Mouse (Mus musculus) erythroblast, adult 5-6 weeks (primary cell): ENCODE measurements around the gene Vezt. TPM values are rescaled to one million over a fixed set of nuclear protein-coding genes. Genes with fewer than 3 reads are reported as not detected.

Source experiments
- ATAC-seq: replicated peaks from 2 replicates; pipeline ENCODE4 v1.8.0; 2016; ENCODE audit warnings: moderate number of reproducible peaks, mild to moderate bottlenecking, moderate TSS enrichment, inconsistent platforms; ENCODE audit not compliant: poor library complexity, low FRiP score, severe bottlenecking
- total RNA-seq, 2 experiments: library from RNA; stranded (forward) in 1 of 2; stranded (reverse) in 1 of 2; fragments of 150-400 nt in 1 of 2; fragments of 200-764, 138-1000 nt in 1 of 2; gene quantifications; 2 replicates each; pipeline versions ENCODE4 v1.2.3 to v1.2.4; 2015 to 2017; ENCODE audit warnings: low replicate concordance in 2 of 2

Vezt gene
- total RNA-seq, 2 experiments from 2014 or later = 19.5 to 25.6 TPM

DNA sequence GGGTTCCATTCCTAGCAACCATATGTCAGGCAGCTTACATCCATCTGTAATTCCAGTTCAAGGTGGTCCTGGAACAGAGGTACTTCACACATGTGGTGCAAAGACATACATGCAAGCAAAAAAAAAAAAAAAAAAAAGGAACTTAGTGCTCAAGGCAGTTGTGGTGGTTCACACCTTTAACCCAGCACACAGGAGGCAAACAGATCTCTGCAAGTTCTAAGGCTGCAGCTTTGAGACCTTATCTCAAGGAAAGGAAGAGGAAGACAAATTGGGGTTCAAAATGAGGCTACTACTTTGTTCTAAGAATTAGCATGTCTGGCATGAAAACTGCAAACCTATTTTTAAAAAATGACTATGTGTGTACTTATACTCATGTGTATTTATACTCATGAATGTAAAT lies 50.3 kb downstream of the Vezt start:
- no peak for ATAC-seq

DNA sequence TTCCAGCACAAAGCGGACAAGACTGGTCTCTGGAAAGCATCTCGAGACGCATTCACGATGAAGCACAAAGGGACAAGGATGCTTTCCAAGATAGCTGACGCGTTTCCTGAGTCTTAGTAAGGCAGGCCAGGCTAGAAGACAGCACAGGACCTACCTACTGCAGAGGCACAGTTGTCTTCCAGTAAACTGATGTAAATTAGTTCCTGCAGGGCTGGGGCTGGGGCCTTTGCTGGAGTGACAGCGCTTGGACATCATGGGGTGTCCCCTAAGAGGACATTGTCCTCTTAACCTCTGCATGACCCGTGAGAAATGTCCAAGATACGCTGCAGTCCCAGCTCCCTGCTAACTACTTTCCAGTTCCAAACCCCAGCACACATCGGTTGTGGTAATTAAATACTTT lies 66.3 kb downstream of the Vezt start:
- ATAC-seq = no peak

DNA sequence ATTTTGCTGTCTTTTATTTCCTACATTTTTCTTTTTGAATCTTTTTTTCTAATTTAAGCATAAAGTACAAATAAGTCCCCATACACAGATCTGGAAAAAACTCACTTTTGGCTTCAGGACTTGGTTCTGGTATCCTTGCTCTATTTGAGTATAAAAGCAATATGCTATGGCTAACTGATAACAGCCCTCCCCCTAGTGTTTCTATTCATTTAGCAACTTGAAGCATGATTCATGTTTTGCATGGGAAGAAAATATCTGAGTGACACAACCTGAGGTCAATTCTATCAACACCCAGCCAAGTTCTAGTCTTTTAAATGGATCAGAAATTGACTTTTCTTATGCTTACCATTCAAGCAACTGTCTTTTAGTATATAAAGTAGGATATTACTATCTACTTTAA lies 68.1 kb downstream of the Vezt start:
- no peak for ATAC-seq

DNA sequence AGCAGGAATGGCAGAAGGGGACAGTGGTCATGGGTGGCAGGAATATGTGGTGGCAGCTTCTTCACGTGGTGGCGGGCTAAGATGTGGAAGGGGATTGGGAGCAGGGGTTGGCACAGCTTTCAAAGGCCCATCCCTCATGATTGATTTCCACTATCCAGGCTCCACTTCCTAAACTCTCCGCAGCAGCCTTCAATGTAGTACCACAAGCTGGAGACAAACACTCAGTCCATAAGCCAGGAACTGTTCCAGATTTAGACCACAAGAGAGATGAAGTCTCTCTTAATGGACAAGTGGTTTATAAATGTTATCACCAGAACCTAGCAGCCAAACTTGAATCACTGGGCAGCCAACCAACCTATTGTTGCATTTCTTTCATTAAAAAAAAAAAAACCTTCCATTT lies 81.6 kb downstream of the Vezt start:
- no peak for ATAC-seq

DNA sequence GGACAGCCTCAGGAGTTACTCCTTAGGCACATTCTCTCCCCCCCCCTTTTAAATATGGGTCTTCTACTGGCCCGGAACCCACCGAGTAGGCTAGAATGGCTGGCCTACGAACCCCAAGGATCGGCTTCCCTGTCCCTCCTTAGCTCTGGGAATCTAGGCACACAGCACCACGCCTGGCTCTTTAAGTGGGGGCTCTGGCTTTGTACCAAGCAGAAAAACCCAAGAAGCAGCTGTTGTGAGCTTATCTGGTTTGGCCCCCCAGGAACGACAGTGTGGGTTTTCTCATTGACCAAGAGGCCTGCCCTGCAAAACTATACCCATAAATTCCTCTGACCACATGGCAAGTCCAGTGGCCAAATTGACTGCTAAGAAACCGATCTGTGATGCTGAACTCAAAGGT lies 82.1 kb downstream of the Vezt start:
- ATAC-seq = no peak

- ATAC-seq = no peak
Observed at GRCm38 (mm10) chr10:93950991-93951390, 84.6 kb downstream of the Vezt start.

DNA sequence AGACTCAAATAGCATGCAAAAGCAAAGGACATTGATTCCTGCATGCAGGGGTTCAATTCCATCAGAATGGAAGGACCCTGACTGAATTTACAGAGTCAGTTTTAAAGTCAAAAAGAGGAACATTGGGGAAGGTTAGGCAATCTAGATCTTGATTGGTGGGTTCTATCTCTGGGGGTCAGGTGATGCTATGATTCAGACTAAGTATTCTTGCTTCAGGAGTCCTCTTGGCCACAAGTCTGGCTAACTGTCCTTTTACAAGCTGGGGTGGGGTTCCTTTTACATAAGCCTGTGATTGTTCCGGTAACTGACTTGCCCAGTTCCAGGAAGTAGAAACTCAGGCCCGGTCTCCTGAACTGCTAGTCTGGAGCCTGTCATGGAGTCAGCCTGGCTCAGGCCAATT lies 85.7 kb downstream of the Vezt start:
- ATAC-seq = no peak

GRCm38 (mm10) chr10:93945843-93946499 lies 89.6 kb downstream of the Vezt start:
- no peak for ATAC-seq

DNA sequence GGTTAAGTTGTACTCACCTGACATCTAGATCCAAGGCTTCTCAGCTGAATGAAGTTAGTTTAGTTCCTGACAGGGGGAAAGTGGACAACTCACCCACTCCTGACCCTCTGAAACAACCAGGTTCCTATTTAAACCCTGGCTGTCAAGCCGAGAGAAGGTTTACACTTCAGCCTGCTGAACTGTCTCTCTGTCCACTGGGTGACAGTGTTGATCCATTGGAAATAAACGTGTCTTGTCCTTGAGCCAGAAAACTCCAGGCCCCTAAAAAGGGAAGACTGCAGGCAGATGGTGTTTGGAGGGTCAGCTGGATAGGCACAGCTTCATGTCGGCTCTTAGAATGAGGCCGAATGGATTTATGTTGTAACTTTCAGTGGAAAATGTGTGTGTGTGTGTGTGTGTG lies 90.3 kb downstream of the Vezt start:
- ATAC-seq = no peak

GRCm38 (mm10) chr10:93944241-93944640 lies 91.4 kb downstream of the Vezt start:
- no peak for ATAC-seq

DNA sequence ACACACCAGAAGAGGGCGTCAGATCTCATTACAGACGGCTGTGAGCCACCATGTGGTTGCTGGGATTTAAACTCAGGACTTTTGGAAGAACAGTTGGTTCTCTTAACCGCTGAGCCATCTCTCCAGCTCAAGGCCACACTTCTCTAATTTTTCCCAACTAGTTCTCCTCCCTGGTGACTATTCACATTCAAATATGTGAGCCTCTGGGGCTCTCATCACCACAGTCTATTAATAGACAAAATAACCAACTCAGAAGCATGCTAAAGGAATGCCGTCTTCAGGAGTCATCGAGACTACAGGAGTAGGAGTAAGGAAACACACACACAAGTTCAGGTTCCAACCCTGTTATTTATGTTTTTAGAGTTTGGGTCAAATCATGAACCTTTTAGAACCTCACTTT lies 95.3 kb downstream of the Vezt start:
- ATAC-seq = no peak

- ATAC-seq = no peak
Observed at GRCm38 (mm10) chr10:93939676-93940075, 95.9 kb downstream of the Vezt start.

DNA sequence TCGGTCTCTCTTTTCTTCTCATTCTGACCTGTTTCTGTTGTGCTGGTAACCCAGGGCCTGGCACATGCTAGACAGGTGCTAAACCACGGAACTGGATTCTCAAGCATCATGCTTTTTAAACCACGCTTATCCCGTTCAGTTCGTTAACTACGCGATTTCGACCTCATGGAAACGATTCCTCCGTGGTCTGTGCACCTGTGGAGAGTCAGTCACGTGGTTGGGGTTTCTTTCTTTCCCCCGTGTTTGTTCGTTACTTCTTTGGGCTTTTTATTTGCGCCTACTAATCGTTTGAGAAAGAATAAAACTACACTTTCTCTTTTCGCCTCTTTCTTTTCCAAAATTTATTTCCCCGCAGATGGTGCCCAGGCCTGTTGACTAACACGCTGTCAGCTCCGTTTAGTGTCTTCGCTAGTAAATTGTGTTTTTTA lies 96.8 kb downstream of the Vezt start:
- no peak for ATAC-seq

- peak; percentile 73 for ATAC-seq
Observed at GRCm38 (mm10) chr10:93933980-93934379, 101.6 kb downstream of the Vezt start.

GRCm38 (mm10) chr10:93932861-93933260 lies 102.8 kb downstream of the Vezt start:
- no peak for ATAC-seq

GRCm38 (mm10) chr10:93932020-93932419 lies 103.6 kb downstream of the Vezt start:
- ATAC-seq = no peak

- no peak for ATAC-seq
Observed at GRCm38 (mm10) chr10:93931431-93931830, 104.2 kb downstream of the Vezt start.

GRCm38 (mm10) chr10:93930236-93930824 lies 105.3 kb downstream of the Vezt start:
- ATAC-seq = no peak

DNA sequence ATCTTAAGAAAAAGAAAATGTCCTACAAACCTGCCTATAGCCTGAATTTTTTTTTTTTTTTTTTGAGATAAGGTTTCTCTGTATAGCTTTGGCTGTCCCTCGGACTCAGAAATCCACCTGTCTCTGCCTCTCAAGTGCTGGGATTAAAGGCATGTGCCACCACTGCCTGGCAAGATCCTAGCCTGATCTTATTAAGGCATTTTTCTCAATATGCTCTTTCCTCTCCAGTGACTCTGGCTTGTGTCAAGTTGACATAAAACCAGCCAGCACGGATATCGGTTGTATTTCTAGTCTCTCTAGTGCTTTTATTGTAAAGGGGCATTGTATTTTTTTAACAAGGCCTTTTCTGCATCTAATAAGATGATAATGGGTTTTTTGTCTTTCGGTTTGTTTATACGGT lies 111.0 kb downstream of the Vezt start:
- ATAC-seq = no peak

- no peak for ATAC-seq
Observed at GRCm38 (mm10) chr10:93921160-93921559, 114.5 kb downstream of the Vezt start.

- ATAC-seq = no peak
Observed at GRCm38 (mm10) chr10:93919227-93919626, 116.4 kb downstream of the Vezt start.

DNA sequence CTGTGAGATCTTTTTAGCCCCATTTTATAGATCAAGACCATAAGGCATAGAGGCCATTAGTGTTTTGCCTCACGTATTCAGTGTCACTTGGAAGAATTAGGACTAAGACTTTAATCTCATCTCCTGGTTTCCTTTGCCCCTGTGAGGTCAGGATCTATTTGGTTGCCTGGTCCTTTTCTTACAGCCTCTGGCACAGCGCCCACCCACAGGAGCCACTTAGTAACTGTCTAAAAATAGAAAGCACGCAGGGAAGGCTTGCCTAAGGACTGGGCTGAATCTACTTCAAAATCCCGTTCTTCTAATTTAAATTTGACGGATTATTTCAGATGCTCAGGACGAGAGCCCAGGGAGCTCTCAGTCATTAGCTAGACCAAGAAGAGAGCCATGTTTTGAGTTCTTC lies 116.9 kb downstream of the Vezt start:
- ATAC-seq = no peak
